Mouse (Mus musculus) layer of hippocampus, postnatal 10 days (tissue): ENCODE results near the gene Tspan4. TPM values are rescaled to one million over a fixed set of nuclear protein-coding genes. Genes with fewer than 3 reads are reported as not detected.

ENCODE experiments used
- DNase-seq, 2 experiments: peaks; one replicate each; pipeline ENCODE4 v3.0.0; 2021; ENCODE audit warnings: low spot score in 2 of 2
- total RNA-seq, 2 experiments: library from RNA; stranded (reverse); gene quantifications; 2 replicates each; pipeline ENCODE4 v1.2.3; 2021

The Tspan4 gene
- total RNA-seq, 2 experiments from 2014 or later: 32.9 to 34.1 TPM

DNA sequence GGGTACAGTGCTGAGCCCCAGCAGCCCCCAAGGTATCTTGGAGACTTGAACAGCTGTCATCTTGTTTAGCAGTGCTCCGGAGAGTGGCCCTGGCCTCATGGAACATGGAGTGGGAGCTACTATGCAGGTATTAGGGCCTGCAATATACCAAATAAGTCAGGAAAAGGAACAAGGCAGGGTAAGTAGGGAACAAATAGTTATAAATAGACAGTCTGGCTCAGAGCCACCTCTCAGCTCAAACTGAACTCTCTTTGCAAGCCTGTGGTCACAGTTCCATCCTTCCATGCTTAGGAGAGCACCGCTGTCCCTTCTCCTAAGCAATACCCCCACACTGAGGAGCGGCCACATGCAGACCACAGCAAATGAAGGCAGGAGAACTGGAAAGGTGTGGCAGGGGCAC is 22.6 kb downstream of the Tspan4 start:
- no peak for DNase-seq

DNA sequence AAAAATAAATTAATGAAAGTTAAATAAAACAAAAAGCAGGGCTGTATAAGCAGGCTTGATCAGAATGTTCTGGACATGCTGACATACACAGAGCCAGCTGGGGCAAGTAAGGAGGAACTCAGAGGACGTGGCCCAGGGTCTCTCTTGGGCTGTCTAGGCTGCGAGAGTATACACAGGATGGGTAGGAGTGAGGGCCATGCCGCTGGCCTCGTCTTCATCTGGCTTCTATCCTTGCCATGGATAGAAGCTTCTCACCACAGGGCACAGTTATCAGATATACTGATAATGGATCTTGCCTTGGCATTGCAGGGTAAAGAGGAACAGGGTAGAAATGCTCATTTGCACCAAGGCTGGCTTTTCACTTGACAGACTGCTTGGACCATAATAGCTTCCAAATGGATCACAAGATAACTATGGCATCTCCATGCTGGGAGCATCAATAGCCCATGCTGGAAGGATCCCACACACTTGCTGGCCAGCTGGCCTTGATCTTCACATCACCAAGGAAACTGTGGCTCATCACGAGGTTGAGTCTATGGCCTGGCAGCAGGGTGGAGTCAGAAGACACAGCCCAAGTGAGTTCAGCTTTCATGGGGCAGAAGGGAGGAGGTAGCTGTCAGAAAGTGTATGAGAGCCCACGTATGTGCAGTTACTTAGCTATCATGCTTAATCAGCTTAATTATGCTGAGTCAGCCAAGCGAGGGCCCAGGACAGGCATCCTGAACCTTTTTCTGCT is 26.9 kb downstream of the Tspan4 start:
- DNase-seq: no peak

DNA sequence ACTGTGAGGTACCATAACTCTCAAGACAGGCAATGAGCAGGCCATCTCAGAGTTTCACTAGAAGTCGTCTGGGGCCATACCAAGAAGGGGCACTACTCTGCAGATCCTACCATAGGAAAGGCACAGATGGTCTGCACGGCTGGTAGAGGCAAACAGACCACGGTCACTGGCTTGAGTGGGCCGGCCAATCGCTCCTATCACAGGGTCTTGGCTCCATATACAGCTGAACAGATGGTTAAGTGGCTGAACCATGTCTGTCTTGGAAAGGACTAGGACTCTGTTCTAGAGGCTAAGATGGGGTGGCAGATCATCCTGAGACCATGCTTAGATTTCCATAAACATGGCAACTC is 27.5 kb downstream of the Tspan4 start:
- no peak for DNase-seq

DNA sequence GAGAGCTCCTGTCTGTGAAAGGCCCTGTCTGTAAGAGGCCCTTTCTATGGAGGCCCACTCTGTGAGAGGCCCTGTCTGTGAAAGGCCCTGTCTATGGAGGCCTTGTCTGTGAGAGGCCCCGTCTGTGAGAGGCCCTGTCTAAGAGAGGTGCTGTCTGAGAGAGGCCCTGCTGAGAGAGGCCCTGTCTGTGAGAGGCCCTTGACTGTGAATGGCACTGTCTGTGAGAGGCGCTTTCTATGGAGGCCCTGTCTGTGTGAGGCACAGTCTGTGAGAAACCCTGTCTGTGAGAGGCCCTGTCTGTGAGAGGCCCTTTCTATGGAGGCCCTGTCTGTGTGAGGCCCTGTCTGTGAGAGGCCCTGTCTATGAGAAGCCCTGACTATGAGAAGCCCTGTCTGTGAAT is 31.2 kb downstream of the Tspan4 start:
- no peak for DNase-seq

DNA sequence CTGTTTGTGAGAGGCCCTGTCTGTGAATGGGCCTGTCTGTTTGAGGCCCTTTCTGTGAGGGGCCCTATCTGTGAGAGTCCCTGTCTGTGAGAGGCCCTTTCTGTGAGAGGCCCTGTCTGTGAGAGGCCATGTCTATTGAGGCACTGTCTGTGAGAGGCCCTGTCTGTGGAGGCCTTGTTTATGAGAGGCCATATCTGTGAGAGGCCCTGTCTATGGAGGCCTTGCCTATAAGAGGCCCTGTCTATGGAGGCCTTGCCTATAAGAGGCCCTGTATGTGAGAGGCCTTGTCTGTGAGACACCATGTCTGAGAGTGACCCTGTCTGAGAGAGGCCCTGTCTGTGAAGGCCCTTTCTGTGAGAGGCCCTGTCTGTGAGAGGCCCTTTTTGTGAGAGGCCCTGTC is 33.1 kb downstream of the Tspan4 start:
- no peak for DNase-seq

DNA sequence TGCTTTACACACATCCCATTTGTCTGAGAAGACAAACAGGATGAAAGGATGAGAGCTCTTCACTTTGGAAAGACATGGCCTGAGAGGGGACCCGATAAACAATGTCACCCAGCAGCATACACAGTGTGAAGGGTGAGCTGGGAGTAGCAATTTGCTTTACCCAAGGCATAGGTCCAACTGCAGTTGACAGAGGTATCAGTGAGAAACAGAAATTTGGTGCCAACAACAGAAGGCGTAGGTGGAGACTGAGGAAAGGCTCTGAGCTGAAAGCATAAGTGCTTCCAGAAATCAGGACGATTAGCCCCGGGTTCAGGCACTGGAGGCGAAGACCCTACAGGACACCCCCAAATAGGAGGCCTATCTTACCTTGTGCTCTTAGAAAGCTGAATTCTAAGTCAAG is 35.2 kb downstream of the Tspan4 start:
- DNase-seq: no peak

DNA sequence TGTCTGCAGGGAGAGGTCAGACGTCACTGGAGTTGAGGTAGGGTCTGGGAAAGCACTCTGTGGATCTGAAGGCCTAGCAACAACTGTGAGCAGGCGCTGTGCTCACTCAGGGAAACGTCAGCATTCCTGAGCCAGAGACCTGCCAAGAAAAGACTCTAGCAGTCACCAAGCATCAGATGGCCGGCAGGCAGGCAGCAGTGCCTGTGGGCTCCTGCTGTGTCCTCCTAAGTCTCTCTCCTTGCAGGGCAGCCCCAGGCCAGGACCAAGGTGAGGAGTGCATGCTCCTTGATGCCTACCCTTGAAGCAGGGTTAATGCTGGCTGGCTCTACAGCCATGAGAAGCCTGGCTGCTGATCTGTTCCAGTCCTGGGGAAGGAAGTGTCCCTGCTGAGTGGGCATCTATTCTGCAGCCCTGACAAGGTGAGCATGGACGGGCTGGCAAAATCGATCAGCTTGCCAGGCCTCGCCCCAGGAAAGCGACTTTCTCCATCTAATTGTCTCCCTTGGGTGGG is 35.7 kb downstream of the Tspan4 start:
- DNase-seq: no peak

DNA sequence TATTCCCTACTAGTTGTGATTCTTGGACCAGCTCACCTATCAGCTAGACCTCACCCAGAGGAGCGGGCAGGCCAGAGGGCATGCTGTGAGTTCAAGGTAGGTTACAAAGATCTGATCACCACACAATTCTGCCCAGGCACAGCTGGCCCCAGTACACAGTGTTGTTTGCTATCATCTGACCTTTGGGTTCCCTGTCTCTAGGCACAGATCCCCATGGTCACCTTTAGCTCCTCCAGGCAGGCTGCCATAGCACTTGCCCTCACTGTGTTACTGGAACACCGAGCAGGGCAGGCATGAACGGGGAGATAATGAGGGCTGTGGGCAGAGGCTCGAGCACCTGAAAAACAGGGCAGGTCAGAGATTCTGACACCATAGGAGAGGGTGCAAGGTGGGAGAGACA is 42.6 kb downstream of the Tspan4 start:
- DNase-seq: no peak

DNA sequence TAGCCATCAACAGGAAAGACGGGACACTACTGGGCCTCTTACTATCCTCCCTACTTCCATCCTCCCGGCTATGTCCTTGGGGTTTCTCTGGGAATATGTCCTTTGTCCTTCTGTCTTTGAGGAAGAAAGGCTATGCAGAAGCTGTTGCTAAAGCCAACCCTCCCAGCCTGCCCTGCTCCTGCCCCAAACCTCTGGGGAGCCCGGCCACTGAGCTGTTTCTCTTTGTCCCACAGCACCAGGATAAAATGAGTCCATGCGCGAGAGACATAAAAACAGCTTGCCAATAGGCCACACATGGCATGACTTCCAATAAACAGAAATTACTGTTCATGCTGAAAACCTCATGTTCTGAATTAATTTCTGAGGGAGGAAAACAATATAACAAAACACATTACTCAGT is 43.3 kb downstream of the Tspan4 start:
- no peak for DNase-seq

DNA sequence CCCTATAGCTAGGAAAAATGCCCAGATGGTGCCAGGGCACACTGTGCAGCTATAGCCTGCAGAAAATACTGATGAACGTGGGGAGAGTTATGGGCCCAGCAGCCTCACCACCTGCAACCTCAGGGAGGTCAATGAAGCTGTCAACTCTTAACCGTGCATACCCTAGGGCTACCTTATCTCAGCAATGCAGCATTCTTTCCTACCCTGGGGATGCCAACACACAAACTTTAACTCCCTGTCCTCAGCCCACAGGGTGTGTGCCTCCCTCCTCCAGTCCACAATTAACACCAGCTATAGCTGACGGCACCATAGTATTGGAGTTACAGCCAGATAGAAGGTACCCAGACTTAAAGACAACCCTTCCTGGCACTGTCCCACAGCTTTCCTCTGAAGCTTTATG is 43.9 kb downstream of the Tspan4 start:
- no peak for DNase-seq

DNA sequence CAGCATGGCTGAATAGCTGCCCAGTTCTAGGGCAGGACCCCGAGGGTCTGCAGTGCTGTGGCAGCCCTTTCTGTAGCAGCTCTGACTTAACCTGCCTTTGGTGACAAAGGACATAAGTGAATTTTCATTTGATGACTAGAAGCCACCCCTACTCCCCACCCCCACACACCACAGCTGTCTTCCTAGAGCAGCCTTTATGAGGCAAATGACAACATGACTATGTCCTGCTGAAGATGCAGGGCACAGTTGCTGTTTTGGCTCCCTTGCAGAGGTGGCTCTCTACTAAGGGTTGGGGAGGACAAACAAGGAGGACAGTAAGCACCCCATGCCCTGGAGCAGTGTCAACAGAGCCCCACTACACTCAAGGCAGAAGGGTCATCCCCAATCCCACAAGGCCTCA is 44.8 kb downstream of the Tspan4 start:
- no peak for DNase-seq

DNA sequence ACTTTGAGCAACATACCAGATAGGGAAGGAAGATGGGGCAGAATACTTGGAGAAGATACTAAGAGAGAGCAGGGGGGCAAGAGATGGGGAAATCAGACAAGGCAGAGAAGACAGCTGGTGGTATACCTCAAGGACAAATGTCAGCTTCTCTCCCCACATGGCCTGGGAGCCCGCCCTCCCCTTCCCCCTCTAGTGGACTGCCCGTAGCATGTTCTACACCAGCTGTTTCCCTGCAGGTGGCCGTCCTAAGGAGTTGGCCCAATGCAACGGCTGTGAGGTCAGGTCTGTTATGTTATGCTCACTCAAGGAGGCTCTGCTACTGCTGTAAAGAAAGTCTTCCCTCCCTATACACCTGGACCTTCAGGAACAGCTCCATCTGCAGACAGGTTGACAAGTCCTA is 48.0 kb downstream of the Tspan4 start:
- DNase-seq: no peak

DNA sequence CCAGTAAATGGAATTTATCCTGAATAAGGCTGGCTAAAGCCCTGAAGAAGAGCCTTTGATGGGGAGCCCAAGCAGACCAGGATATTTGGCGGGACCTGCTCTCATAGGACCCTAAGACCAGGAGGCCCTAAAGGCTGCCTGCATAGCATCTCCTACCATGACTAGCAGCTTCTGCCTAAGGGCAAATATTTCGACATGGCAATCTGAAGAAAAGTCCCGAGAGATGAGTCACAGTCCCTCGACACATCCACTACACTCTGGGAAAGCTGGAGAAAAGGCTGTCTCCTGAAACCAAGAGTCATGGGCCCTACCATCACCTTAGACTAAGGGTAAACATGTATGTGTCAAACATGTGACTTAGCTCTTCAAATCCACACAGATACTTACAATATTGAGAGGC is 49.2 kb downstream of the Tspan4 start:
- DNase-seq: no peak

DNA sequence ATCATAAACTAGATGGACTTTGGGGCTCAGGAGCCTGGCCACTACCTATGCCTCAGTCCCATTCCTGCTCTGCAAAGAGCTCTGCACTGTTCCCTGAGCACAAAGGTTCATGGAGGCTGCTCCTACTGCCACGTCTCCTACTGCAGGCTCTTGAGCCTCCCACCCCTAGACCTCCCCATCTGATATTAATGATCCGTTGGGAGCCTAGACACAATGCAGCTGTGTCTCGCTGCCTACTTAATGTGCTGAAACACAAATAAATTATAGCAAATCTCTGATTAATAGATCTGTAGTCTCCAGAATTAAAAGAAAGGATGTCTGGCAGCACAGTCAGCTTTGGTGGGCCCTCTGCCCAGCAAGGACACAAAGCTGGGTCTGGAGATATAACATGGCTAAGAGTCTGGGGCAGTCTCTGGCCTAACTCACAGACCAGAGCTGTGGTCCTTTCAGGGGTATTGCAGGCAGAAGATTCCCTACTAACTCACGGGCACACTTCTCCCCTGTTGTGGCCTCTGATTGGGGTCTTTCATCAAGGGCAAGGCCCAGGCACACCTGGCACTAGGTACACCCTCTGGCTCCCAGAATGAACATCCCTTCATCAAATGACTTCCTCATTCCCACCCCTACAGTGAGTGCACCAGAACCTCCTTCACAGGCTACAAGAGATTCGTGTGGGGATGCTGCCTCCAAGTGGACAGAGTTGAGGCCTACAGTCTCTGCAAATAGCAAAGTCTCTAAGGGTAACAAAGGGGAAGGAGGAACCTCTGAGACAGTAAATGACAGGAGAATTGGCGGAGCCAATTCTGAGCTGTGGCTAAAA is 49.9 kb downstream of the Tspan4 start:
- peak; percentile 88 to 89 for DNase-seq

DNA sequence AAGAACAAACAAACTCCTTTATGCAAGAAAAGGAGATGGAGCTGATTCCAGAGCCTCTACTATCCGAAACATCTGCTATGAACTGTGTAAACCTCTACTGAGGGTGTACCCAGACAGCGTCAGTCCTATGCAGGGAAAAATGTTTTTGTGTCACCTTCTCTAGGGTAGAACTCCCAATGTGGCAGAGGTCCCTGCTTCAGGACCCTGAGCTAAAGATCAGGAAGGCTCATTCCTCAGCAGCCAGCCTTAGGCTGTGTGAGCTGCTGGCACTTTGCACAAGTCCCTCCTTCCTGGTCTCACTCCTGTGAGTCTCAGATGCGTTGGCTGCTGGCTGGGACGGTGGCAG is 50.5 kb downstream of the Tspan4 start:
- DNase-seq: no peak

DNA sequence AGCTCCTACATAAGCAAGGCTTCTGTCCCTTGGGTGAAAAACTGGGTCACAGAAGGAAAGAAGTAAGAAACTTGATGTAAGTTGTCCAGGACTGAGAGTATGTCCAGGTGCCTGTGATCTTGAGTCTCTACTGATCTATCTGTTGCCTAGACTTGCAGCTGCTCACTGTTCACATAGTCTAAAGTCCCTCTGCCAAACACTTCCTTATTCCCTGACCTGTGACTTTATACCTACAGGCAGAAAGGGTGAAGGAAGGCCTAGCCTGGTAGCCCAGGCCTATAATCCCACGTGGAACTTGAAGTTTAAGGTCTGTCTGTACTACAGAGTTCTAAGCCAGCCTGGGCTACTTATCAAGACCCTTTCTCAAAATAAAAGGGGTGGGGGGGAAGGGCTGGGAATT is 60.5 kb downstream of the Tspan4 start:
- DNase-seq: no peak

DNA sequence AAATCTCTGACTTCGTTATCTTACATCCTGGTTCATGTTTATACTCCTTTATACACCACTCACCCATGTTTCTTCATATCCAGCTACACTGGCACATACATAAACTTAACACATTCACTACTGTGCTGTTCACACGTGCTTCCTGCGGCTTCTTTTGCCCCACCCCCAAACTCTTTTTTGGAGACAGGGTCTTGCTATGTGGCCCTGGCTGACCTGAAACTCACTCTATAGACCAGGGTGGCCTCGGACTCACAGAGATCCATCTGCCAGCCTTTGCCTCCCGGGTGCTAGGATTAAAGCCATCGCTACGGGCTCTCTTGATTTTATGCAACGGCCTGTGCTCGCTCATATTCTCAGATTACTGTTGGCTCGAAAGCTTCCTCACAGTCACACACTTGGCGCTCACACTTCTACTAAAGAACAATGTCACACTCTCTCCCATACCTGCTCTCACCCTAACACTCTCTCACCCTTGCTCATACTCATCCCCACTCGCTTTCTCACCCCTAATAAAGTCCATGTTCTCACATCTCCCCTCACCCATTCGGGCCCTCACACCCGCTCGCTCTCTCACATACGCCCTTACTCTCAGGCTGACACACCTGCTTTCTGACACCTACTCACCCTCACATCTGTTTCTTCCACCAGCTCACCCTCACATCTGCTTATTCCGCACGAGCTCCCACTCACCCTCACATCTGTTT is 64.0 kb downstream of the Tspan4 start:
- DNase-seq: no peak

DNA sequence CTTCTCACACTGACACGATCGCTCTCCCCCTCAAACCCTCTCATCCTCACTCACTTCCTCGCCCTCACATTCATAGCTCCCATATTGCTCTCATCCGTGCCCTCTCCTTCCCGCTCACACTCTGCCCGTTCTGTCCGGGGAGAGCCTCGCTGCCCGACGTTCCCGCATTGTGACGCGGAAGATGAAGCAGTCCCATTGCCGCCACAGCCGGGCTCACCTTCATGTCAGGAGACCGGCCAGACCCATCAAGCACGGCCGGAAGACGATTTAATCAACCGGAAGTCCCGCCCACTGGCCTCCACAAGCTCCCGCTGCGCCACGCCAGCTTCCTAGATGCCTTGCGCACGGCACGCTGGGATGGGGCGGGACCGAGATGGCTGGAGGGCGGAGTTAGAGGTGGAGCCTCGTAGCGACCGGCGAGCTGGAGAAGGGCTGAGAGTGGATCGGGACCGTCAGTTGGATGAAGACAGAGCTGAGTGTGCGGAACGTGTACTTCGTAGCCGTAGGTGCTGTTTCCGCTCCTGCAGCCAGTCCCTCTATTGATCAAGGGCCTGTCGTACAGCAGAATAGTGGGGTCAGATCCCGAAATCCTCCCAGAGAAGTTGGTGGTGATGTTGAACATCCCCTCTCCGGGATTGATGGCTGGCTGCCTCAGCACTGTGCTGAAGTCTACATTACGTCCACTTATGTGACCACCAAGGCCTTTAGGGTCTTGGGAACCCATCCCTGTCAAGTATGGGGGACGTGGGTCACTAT is 64.7 kb downstream of the Tspan4 start, which contains the start of gene Chid1:
Gene Chid1, minus strand, starts transcription at position 302 of the 756 bp plus-strand sequence.
- peak; percentile 98 for DNase-seq

DNA sequence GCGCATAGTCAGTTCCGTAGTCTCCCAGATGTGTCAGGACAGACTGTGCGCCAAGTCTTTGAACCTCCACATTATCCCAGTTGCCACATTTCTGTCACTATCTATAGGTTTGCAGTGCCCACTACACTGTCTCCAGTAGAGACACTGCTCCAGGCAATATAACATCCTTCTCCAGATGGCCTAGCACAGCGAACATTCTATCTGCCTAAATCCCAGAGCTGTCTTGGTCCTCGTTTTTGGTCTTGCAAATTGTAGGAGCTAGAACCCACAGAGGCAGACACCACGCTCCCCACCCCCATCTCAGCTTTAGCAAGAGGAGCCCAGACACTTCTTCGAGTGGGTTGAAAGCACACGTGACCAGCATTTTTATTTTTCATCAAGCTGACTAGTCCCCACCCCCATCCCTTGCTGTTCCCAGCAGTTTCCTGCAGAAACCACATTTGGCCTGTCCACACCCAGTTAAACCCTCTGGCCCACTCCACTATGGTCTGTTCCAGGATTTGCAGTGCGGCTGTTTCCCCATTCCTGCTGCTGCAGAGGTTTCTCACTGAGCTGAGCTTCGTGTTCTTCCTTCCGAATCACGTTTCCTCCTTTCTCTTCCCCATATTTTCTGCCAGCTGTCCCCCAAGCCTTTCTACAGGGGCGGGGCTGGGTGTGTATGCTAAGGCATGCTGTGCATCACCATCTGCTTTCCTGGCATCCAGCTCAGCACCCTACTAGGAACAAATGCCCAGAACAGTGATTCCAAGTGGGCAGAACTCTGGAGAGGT is 65.5 kb downstream of the Tspan4 start:
- peak; percentile 56 to 63 for DNase-seq

DNA sequence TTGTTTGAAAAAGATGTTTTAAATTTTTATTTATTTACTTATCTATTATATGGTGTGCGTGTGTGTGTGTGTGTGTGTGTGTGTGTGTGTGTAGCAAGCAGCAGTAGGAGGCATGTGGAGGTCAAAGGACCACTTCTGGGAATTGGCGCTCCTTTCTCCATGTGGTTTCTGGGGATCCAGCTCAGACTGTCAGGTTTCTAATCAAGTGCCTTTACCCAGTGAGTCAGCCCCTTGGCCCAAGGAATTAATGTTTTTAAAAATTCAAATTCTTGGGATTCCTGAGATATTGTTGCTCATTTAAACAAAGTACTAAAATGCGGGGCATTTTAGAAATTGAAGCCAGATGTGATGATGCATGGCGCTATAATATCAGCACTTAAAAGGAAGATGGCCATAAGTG is 66.6 kb downstream of the Tspan4 start:
- no peak for DNase-seq

DNA sequence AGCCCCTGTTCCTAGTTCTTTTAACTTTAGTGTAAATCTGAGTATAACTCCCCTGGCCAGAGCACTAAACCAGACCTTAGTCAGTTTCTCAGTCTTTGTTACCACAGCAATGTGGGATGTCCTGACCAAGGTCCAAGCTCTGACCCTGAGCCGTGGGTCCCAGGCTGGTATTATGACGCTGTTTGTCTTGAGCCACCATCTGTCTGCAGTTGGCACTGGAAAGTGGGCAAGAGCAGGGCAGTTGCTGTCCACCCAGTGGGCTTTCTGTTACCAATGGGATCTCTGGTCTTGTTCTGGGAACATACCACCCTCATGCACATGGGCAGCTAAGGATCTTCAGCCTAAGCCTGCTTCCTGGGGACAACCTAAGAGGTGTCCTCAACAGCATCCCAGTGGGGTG is 67.5 kb downstream of the Tspan4 start:
- no peak for DNase-seq
